Mouse (Mus musculus): ENCODE data around the gene Ptgds.

Gene Ptgds

GRCm38 (mm10) chr2:25450853-25451647 is 18.8 kb downstream of the Ptgds start:
- CTCF ChIA-PET: interaction anchor here (0.5 kb wide), 1 partner anchor 103 kb away, joined by 7 read pairs; no protein-coding TSS in a partner anchor

DNA sequence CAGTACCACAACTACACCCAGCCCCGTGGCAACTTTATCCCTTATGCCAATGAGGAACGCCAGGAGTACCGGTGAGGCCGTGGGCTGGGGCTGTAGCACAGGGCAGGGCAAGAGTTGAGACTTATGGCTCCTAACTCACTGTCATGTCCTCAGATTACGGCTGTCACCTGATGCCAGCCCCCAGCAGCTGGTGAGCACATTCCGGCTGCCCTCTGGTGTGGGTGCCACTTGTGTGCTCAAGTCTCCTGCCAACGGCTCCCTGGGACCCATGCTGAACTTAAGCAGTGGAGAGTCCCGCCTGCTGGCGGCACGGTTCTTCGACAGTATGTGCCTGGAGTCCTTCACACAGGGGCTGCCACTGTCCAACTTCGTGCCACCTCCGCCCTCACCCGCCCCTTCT is 27.2 kb downstream of the Ptgds start:
- CTCF ChIA-PET: no interaction called here

- CTCF ChIA-PET: no interaction called here
Measured at GRCm38 (mm10) chr2:25441067-25441466, 28.8 kb downstream of the Ptgds start.

DNA sequence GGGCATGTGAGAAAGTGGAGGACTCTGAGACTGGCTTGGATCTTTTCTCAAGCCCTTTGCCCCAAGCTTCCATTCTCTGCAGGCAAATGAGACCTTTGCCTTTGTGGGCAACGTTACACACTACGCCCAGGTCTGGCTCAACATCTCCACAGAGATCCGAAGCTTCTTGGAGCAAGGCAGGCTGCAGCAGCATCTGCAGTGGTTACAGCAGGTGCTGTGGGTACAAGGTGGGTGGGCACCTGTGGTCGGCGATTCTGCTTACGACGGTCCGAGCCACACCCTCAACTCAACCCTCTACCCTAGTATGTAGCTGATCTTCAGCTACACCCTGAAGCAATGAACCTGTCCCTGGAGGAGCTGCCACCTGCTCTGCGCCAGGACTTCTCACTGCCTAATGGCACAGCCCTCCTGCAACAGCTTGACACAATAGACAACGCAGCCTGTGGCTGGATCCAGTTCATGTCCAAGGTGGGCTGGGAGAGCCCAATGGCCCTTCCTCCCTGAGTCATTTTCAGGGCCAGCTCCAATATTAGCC is 33.5 kb downstream of the Ptgds start:
- CTCF ChIA-PET: no interaction called here

DNA sequence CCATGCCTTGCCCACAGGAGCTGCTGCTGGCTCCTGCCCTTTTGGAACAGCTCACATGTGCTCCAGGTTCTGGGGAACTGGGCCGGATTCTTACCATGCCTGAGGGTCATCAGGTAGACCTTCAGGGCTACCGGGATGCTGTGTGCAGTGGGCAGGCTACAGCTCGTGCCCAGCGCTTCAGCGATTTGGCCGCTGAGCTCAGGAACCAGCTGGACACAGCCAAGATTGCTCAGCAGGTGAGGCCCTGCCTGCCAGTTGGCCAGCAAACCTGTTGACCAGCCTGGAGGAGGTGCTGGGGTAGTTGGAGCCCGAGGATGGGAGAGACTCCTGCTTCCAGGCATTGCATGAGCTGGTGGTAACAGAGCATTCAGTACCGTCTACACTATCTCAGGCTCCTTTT is 35.6 kb downstream of the Ptgds start:
- CTCF ChIA-PET: no interaction called here

DNA sequence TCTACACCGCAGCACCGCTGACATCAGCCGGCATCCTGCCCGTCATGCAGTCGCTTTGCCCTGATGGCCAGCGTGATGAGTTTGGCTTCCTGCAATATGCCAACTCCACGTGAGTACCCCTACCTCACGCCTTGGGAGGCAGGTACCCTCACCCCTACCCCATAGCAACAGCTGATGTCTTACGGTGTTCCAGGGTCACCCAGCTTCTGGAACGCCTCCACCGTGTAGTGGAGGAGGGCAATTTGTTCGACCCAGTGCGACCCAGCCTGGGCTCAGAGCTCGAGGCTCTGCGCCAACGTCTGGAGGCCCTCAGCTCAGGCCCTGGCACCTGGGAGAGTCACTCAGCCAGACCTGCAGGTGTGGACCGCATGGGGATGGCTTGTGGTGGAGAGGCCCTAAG is 36.7 kb downstream of the Ptgds start:
- CTCF ChIA-PET: no interaction called here

- CTCF ChIA-PET: no interaction called here
Measured at GRCm38 (mm10) chr2:25432326-25433098, 37.3 kb downstream of the Ptgds start.

- CTCF ChIA-PET: no interaction called here
Measured at GRCm38 (mm10) chr2:25431308-25431855, 38.5 kb downstream of the Ptgds start.

DNA sequence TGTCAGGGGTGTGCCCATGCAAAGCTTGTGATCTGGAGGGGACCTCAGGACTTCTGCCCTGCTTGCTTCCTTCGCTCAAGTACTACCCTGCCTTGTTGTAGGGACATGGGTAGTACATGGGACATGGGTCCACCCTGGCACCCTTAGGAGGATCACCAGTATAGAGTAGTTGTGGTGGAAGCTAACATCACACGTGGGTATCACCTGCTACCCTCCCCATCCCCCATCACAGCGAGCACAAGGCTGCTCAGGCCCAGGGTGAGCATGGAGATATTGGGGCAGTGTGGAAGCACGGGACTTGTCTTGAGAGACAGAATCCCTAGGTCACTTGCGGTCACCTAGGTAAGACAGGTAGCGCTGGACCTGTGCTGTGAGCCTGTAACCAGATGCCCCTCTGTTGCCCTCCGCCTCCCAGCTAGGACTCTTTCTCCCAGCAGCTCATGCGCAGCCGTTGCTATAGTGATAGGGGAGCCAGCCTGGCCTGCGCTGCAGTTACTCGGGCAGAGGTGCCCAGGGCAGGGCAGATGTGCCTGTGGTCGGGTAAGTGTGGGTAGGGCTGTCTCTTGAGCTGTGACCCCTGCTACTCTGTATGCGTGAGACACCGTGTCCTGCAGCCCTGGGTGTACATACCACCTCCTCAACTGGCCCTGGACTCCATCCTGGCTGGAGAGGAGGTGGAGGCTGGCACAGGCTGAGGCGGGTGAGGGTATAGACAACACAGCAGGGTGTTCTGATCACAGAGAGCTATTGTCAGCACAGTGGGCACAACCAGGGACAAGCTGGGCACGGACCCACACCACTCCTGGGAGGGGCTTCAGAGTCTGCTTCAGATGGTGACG is 39.2 kb downstream of the Ptgds start:
- CTCF ChIA-PET: no interaction called here

DNA sequence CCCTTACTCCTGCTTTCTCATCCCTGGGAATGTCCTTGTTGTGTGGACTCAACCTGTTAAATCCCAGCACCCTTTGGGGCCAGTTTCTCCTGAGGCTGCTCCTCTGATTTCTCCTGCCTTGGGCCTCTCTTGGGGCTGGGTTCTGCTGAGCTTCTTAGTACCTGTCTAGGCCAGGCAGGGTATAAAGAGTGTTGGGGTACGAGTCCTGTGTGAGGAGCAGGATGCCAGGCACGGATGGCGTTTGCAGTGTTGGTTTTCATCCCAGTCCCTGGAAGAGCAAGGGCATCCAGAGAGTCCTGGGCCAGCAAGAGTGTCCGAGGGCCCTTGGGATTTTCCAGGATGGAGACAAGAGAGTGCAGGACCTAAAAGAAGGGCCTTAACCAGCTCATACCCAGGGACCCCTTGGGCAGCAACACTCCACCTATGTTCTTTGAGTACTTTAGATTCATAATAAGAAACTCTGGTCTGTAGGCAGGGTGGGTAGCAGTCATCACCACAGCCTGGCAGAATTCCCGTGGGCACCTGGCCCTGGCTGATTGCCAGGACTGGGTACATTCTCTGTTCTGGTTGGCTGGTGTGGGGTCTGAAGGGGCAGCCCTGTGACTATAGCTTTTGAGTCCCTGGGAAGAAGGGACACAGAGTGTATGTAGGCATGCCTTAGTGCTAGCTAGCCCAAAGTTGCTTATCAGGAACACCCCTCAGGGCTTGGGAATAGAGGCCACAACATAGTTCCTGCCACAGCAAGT is 40.2 kb downstream of the Ptgds start:
- CTCF ChIA-PET: no interaction called here

GRCm38 (mm10) chr2:25428442-25429236 is 41.2 kb downstream of the Ptgds start, which contains the start of gene Abca2:
Gene Abca2 (plus strand): TSS chr2:25428703.
- CTCF ChIA-PET: no interaction called here

DNA sequence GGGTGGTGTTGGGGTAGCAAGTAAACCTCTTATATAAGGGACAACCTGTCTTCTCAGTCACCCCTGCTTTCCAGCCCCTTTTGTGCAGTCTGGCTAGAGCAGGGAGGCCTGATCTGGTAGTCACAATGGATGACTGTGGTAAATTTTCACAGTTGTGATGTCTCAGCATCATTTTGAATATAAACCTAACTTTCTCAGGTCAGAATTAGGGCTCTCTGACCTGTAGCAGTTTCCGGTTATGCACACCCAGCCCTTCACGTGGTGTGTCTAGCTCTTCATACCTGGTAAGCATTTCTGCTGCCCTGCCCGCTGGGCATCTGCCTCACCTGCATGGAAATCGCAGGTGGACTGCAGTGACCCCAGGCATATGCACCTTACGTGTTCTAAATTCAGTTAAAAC is 42.6 kb downstream of the Ptgds start:
- CTCF ChIA-PET: interaction anchor here (0.7 kb wide), 1 partner anchor 22 kb away, joined by 4 read pairs; no protein-coding TSS in a partner anchor

DNA sequence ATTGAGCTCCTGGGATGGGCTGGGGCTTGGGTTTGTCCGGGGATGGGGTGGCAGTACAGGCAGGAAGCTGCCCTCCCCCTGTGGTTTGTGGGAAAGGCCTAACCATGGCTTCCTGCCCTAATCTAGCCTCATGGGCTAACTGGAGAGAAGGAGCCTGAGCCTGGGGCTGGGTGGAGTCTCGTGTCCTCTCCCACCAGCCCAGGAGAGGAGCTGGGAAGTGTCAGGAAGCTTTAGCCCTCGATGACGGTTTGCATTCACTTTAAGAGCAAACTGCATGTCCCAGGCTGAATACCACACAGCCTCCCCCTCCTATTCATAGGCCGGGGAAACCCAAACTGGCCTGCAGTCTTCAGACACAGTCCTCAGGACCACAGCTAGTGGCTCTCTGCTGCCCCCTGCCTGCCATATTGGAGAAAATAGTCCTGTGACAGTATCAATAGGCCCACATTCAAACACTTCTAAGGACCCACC is 43.1 kb downstream of the Ptgds start:
- CTCF ChIA-PET: interaction anchor here (0.7 kb wide), 1 partner anchor 21 kb away, joined by 4 read pairs; no protein-coding TSS in a partner anchor

DNA sequence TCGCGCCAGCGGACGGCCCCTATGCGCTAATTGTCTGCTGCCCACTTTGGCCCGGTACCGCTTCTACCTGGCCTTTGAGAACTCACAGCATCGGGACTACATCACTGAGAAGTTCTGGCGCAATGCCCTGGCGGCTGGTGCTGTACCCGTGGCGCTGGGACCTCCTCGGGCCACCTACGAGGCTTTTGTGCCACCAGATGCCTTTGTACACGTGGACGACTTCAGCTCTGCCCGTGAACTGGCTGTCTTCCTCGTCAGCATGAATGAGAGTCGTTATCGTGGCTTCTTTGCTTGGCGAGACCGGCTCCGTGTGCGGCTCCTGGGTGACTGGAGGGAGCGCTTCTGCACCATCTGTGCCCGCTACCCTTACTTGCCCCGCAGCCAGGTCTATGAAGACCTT is 44.4 kb downstream of the Ptgds start:
- CTCF ChIA-PET: interaction anchor here (1.3 kb wide), 1 partner anchor 41 kb away, joined by 3 read pairs; no protein-coding TSS in a partner anchor

DNA sequence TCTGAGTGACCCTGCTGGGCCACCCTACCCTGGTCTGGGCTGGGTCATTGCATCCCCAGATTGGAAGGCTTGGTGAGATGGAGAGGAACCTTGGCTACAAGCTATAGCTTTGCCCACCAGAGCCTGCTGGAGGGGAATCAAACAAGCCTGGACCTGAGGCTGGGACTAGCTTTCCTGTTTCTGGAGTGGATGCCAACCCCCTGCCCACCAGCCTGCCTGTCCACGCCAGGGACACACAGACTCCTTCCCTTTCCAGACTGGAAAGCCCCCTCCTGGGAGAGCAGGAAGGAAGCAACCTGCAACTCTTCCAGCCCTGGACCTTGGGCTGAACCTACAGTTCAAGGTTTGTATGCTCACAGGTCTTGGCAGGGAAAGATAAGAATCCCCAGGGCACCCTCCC is 46.2 kb downstream of the Ptgds start:
- CTCF ChIA-PET: interaction anchor here (0.6 to 2.0 kb wide), 3 partner anchors 46 to 59 kb away, joined by 3 to 6 read pairs (median 3); partner anchors contain the start of genes Ptgds and Uap1l1

DNA sequence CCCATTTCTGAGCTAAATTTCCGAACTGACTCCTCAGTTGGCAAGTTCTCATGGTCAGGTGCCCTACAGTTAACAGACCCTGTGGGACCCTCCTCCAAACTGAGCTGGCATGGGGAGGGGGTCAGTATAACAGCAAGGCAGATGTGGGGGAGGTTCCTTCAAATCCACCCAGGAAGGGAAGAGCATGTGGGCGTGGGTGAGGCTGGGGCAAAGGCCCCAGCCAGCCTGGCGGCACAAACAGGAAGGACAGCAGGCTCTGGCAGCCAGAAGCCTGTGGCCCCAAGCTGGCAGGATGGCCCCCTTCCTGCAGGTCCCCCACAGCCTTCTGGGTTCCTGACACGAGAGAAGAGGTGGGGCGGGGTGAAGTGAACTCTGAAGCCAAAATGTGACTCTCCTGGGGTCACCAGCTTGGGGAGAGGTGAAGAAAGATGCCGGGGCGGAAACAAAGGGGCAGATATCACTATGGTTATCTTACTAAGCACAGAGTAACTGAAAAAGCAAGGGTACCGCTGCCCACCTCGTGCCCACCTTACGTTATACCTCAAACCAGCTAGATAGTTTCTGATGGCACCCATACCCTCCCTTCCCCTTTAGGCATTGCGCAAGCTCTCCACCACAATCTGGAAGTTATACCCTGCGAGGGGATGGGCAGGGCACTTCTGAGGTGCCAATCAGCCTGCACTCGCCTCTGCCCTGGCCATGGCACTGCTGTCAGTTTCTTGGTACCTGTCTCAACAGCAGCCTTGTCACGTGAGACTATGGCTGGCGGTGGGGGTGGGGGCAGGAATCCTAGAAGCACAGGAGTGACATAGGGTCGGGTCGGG is 47.0 kb downstream of the Ptgds start, which contains the start of gene Fut7:
Gene Fut7, plus strand, starts transcription at position 681 of the 824 bp plus-strand sequence.
- CTCF ChIA-PET: interaction anchor here (0.5 to 2.0 kb wide), 6 partner anchors 22 to 650 kb away, joined by 3 to 6 read pairs (median 4); partner anchors contain the start of gene Uap1l1

DNA sequence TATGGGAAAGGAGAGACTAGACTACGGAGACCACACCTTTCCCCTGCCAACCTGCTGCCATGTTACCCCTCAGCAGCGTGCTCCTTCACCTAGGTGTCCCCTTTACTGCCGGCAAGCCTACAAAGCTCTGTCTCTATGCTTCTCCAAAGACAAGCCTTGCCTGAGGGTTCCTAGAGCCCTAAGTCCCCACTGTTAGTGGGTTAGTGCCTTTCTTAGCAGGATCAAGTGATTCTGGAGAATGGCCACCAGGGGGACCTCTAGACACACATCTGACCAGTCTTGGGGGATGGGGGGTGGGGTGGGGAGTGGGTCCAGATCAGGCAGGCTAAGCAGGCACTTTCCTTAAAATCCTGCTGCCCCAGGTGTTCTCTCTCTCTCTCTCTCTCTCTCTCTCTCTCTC is 48.0 kb downstream of the Ptgds start:
- CTCF ChIA-PET: interaction anchor here (0.6 to 2.0 kb wide), 5 partner anchors 61 to 1137 kb away, joined by 3 to 6 read pairs (median 4); no protein-coding TSS in a partner anchor

GRCm38 (mm10) chr2:25417426-25417825 is 52.4 kb downstream of the Ptgds start:
- CTCF ChIA-PET: interaction anchor here (0.6 kb wide), 1 partner anchor 37 kb away, joined by 3 read pairs; no protein-coding TSS in a partner anchor

Measured in spleen, embryonic (tissue).